ENCODE assay signal across 8 mouse cellular contexts in genomic region chr11:5762633-5762982, GRCm38 (mm10). TPM values are rescaled to one million over a fixed set of nuclear protein-coding genes. Genes with fewer than 3 reads are reported as not detected.
A peak's percentile ranks its signal among the peaks of the same experiment; 100 is the strongest.
DNase-seq lines count a peak whose midpoint lies in the region; ATAC-seq and TF ChIP-seq lines count a peak whose summit lies in the region.

No protein-coding gene starts in this region.

- H3K9me3 ChIP-seq in kidney, postnatal 0 days (replicated peaks; ENCODE audit: low read length) = no peaks in the 10 kb centered on the region
- no peaks in the 10 kb centered on the region for H3K9me3 ChIP-seq in embryonic facial prominence, embryonic 11.5 days (replicated peaks; ENCODE audit: control insufficient read depth, low read length)
- no peaks in the 10 kb centered on the region for H3K9me3 ChIP-seq in intestine, embryonic 16.5 days (ENCODE audit: control insufficient read depth, low read length)
- H3K9me3 ChIP-seq in neural tube, embryonic 11.5 days (ENCODE audit: control insufficient read depth, low read length) = no peaks in the 10 kb centered on the region

- H3K36me3 ChIP-seq in kidney, postnatal 0 days (ENCODE audit: insufficient read depth, low read length) = no peaks in the 10 kb centered on the region
- H3K36me3 ChIP-seq in embryonic facial prominence, embryonic 11.5 days (replicated peaks; ENCODE audit: control insufficient read depth, insufficient read depth, low read depth, low read length) = no peaks in the 10 kb centered on the region
- 0 out of 2 replicates have a peak, but pooled peaks cover 2% of the 10 kb centered on the region for H3K36me3 ChIP-seq in intestine, embryonic 16.5 days (ENCODE audit: control insufficient read depth, insufficient read depth, low read length)
- H3K36me3 ChIP-seq in neural tube, embryonic 11.5 days (ENCODE audit: control insufficient read depth, insufficient read depth, low read length) = no peaks in the 10 kb centered on the region

- ATAC-seq in kidney, postnatal 0 days (replicated peaks; ENCODE audit: low FRiP score, low read depth) = peak; percentile 25; the same call in 1 of the 2 replicates
- ATAC-seq in embryonic facial prominence, embryonic 11.5 days (replicated peaks; ENCODE audit: insufficient number of reproducible peaks, low FRiP score, low TSS enrichment, low read depth) = no peak
- peak; percentile 22; the same call in 1 of the 2 replicates for ATAC-seq in intestine, embryonic 16.5 days
- peak; percentile 56; the same call in 1 of the 2 replicates for ATAC-seq in neural tube, embryonic 11.5 days (ENCODE audit: insufficient read depth, low FRiP score, low TSS enrichment)

- 0 out of 2 replicates have a peak, but pooled peaks cover 3% of the 10 kb centered on the region for H3K4me1 ChIP-seq in kidney, postnatal 0 days (replicated peaks; ENCODE audit: insufficient read depth, low read length)
- H3K4me1 ChIP-seq in embryonic facial prominence, embryonic 11.5 days (ENCODE audit: control insufficient read depth, insufficient read depth, low read length) = no peaks in the 10 kb centered on the region
- 0 out of 2 replicates have a peak, but pooled peaks cover 2% of the 10 kb centered on the region for H3K4me1 ChIP-seq in intestine, embryonic 16.5 days (ENCODE audit: control insufficient read depth, insufficient read depth, low read length)
- H3K4me1 ChIP-seq in neural tube, embryonic 11.5 days (ENCODE audit: control insufficient read depth, insufficient read depth, low read length) = 0 out of 2 replicates have a peak, but pooled peaks cover 4% of the 10 kb centered on the region

- WGBS in kidney, postnatal 0 days = 16% methylated on average over 6 of the region's 6 CpGs
- WGBS in embryonic facial prominence, embryonic 11.5 days = 27% methylated on average over 6 of the region's 6 CpGs
- WGBS in intestine, embryonic 16.5 days = 9% methylated on average over 6 of the region's 6 CpGs
- WGBS in neural tube, embryonic 11.5 days = 22% methylated on average over 6 of the region's 6 CpGs

- TF ChIP-seq CTCF in kidney, postnatal 0 days (IDR thresholded peaks at IDR 0.05; ENCODE audit: low read depth) = no peak

- peak overlapping the region; percentile 69 for H3K4me2 ChIP-seq in kidney, postnatal 0 days (ENCODE audit: low read length)
- no peak overlapping the region for H3K4me2 ChIP-seq in embryonic facial prominence, embryonic 11.5 days (ENCODE audit: low read depth, low read length)
- H3K4me2 ChIP-seq in intestine, embryonic 16.5 days (ENCODE audit: low read depth, low read length) = peak overlapping the region; percentile 59
- peak overlapping the region; percentile 63 for H3K4me2 ChIP-seq in neural tube, embryonic 11.5 days (ENCODE audit: low read depth)

- peak overlapping the region; percentile 75; the same call in 1 of the 2 replicates for H3K9ac ChIP-seq in kidney, postnatal 0 days (ENCODE audit: low read depth, low read length)
- H3K9ac ChIP-seq in embryonic facial prominence, embryonic 11.5 days (replicated peaks; ENCODE audit: low read length) = no peak overlapping the region
- H3K9ac ChIP-seq in intestine, embryonic 16.5 days (ENCODE audit: low read depth, low read length) = peak overlapping the region; percentile 92
- H3K9ac ChIP-seq in neural tube, embryonic 11.5 days (ENCODE audit: low read length) = peak overlapping the region; percentile 54

- no peaks in the 10 kb centered on the region for H3K27me3 ChIP-seq in kidney, postnatal 0 days (ENCODE audit: insufficient read depth, low read length)
- no peaks in the 10 kb centered on the region for H3K27me3 ChIP-seq in embryonic facial prominence, embryonic 11.5 days (ENCODE audit: control insufficient read depth, insufficient read depth, low read length)
- no peaks in the 10 kb centered on the region for H3K27me3 ChIP-seq in intestine, embryonic 16.5 days (replicated peaks; ENCODE audit: control insufficient read depth, insufficient read depth, low read length)
- H3K27me3 ChIP-seq in neural tube, embryonic 11.5 days (ENCODE audit: control insufficient read depth, insufficient read depth, low read length) = no peaks in the 10 kb centered on the region

- DNase-seq in kidney, postnatal 0 days (ENCODE audit: low spot score) = peak; percentile 14
- no peak for DNase-seq in kidney, adult 18-20 months
- DNase-seq in embryonic facial prominence, embryonic 11.5 days (ENCODE audit: low spot score) = no peak
- DNase-seq in neural tube, embryonic 11.5 days (ENCODE audit: low spot score) = no peak
- no peak for DNase-seq in adrenal gland, adult (ENCODE audit: inconsistent age in 2 of 2, low spot score in 1 of 2)
- no peak for DNase-seq in embryo, embryonic 10.5 days (ENCODE audit: low spot score)
- DNase-seq in yolk sac, embryonic 10.5 days (ENCODE audit: low spot score) = no peak

- peak overlapping the region; percentile 67 for H3K4me3 ChIP-seq in kidney, postnatal 0 days (replicated peaks; ENCODE audit: low read depth, low read length)
- H3K4me3 ChIP-seq in embryonic facial prominence, embryonic 11.5 days (ENCODE audit: low read depth, low read length) = peak overlapping the region; percentile 57
- peak overlapping the region; percentile 80 for H3K4me3 ChIP-seq in intestine, embryonic 16.5 days (ENCODE audit: low read length)
- H3K4me3 ChIP-seq in neural tube, embryonic 11.5 days (ENCODE audit: low read depth, low read length) = peak overlapping the region; percentile 44

- H3K27ac ChIP-seq in kidney, postnatal 0 days = peak overlapping the region; percentile 98
- no peak overlapping the region for H3K27ac ChIP-seq in embryonic facial prominence, embryonic 11.5 days (replicated peaks; ENCODE audit: low read depth, low read length)
- 0 out of 2 replicates have a peak overlapping the region, but pooled peaks have one; percentile 96 for H3K27ac ChIP-seq in intestine, embryonic 16.5 days (ENCODE audit: low read length)
- no peak overlapping the region for H3K27ac ChIP-seq in neural tube, embryonic 11.5 days (ENCODE audit: low read depth, low read length)

RNA-seq across cellular contexts. Expression of gene Urgcp, which starts 0.4 kb away (rescaled TPM):
- polyA plus RNA-seq in kidney, postnatal 0 days (2015; fragmentation: Nextera tagmentation; extraction: Ambion mirVana) = 22.8 and 23.0 TPM in 2 replicates
- polyA plus RNA-seq in embryonic facial prominence, embryonic 11.5 days (2014; fragmentation: Nextera tagmentation; extraction: Ambion mirVana) = 9.4 and 10.1 TPM in 2 replicates
- polyA plus RNA-seq in intestine, embryonic 16.5 days (2015; fragmentation: Nextera tagmentation; extraction: Ambion mirVana) = 21.6 and 23.7 TPM in 2 replicates
- 14.4 and 16.5 TPM in 2 replicates for polyA plus RNA-seq in neural tube, embryonic 11.5 days (2014; fragmentation: Nextera tagmentation; extraction: Ambion mirVana)

RNA-seq across cellular contexts. Expression of gene Dbnl, which starts 25.7 kb away (rescaled TPM):
- polyA plus RNA-seq in kidney, postnatal 0 days (2015; fragmentation: Nextera tagmentation; extraction: Ambion mirVana) = 82.7 and 93.3 TPM in 2 replicates
- polyA plus RNA-seq in embryonic facial prominence, embryonic 11.5 days (2014; fragmentation: Nextera tagmentation; extraction: Ambion mirVana) = 121 and 126 TPM in 2 replicates
- 141 and 147 TPM in 2 replicates for polyA plus RNA-seq in intestine, embryonic 16.5 days (2015; fragmentation: Nextera tagmentation; extraction: Ambion mirVana)
- 149 and 156 TPM in 2 replicates for polyA plus RNA-seq in neural tube, embryonic 11.5 days (2014; fragmentation: Nextera tagmentation; extraction: Ambion mirVana)

RNA-seq across cellular contexts. Expression of gene Pgam2, which starts 40.9 kb away (rescaled TPM):
- 111 and 121 TPM in 2 replicates for polyA plus RNA-seq in kidney, postnatal 0 days (2015; fragmentation: Nextera tagmentation; extraction: Ambion mirVana)
- 9.7 and 10.6 TPM in 2 replicates for polyA plus RNA-seq in embryonic facial prominence, embryonic 11.5 days (2014; fragmentation: Nextera tagmentation; extraction: Ambion mirVana)
- polyA plus RNA-seq in intestine, embryonic 16.5 days (2015; fragmentation: Nextera tagmentation; extraction: Ambion mirVana) = 17.8 and 23.4 TPM in 2 replicates
- polyA plus RNA-seq in neural tube, embryonic 11.5 days (2014; fragmentation: Nextera tagmentation; extraction: Ambion mirVana) = 17.4 and 20.5 TPM in 2 replicates

RNA-seq across cellular contexts. Expression of gene Mrps24, which starts 47.1 kb away (rescaled TPM):
- polyA plus RNA-seq in kidney, postnatal 0 days (2015; fragmentation: Nextera tagmentation; extraction: Ambion mirVana) = 256 and 279 TPM in 2 replicates
- polyA plus RNA-seq in embryonic facial prominence, embryonic 11.5 days (2014; fragmentation: Nextera tagmentation; extraction: Ambion mirVana) = 170 and 176 TPM in 2 replicates
- polyA plus RNA-seq in intestine, embryonic 16.5 days (2015; fragmentation: Nextera tagmentation; extraction: Ambion mirVana) = 219 and 236 TPM in 2 replicates
- 146 and 159 TPM in 2 replicates for polyA plus RNA-seq in neural tube, embryonic 11.5 days (2014; fragmentation: Nextera tagmentation; extraction: Ambion mirVana)

Comparison
In these comparisons a context has a peak if more than half of its experiments do, and no peak if none do; other contexts are left out.
1. H3K27ac ChIP-seq: peak in kidney, postnatal 0 days (single experiment) and intestine, embryonic 16.5 days (single experiment); none in embryonic facial prominence, embryonic 11.5 days (single experiment) and neural tube, embryonic 11.5 days (single experiment).
2. Peak in every context shown above with its lines, with median percentiles within 50 percentile points of each other: H3K4me3 ChIP-seq.